In genomic region chr19:56254751-56255150, GRCm38 (mm10) we compare ENCODE assay signal across 9 mouse cellular contexts. TPM values are rescaled to one million over a fixed set of nuclear protein-coding genes. Genes with fewer than 3 reads are reported as not detected.
DNase-seq lines count a peak whose midpoint lies in the region; ATAC-seq lines count a peak whose summit lies in the region.
"Had no signal": no experiment of that assay in that cellular context is flagged by ENCODE, and none has a peak within 500 bp of the region (broad histone marks: within the 10 kb centered on the region; RNA-seq: fewer than 3 reads in every experiment).

No protein-coding gene starts in this region.

- no peak overlapping the region for H3K9ac ChIP-seq in hindbrain, embryonic 12.5 days
- no peak overlapping the region for H3K9ac ChIP-seq in lung, embryonic 15.5 days
- no peak overlapping the region for H3K9ac ChIP-seq in hindbrain, embryonic 16.5 days (ENCODE audit: low read depth, low read length)

- H3K4me1 ChIP-seq in hindbrain, embryonic 10.5 days (replicated peaks), result peaks cover 7% of the 10 kb centered on the region
- H3K4me1 ChIP-seq in hindbrain, embryonic 12.5 days, result peaks cover 4% of the 10 kb centered on the region; the same call in 1 of the 2 replicates
- H3K4me1 ChIP-seq in lung, embryonic 15.5 days, result peaks cover 6% of the 10 kb centered on the region; the same call in 1 of the 2 replicates
- no peaks in the 10 kb centered on the region for H3K4me1 ChIP-seq in hindbrain, embryonic 16.5 days (ENCODE audit: control insufficient read depth, insufficient read depth, low read depth, low read length)

- intact Hi-C loops in left cerebral cortex, postnatal 25 days (cut with DNase I), result loop anchor here (2.0 to 5.0 kb wide), 3 partner anchors 122 to 918 kb away; no protein-coding TSS in a partner anchor

- H3K36me3 ChIP-seq in hindbrain, embryonic 10.5 days, result no peaks in the 10 kb centered on the region
- H3K36me3 ChIP-seq in hindbrain, embryonic 12.5 days, result no peaks in the 10 kb centered on the region
- H3K36me3 ChIP-seq in lung, embryonic 15.5 days, result no peaks in the 10 kb centered on the region
- H3K36me3 ChIP-seq in hindbrain, embryonic 16.5 days (ENCODE audit: control insufficient read depth, insufficient read depth, low read length), result no peaks in the 10 kb centered on the region

- DNase-seq in hindbrain, embryonic 10.5 days (ENCODE audit: low spot score), result peak; percentile 55
- peak; percentile 16 for DNase-seq in A20 (ENCODE audit: low read depth, low spot score)
- peak; percentile 64 for DNase-seq in R1 (ENCODE audit: low read depth, low spot score)
- DNase-seq in thymus, postnatal 4 days, result peak; percentile 59
- no peak for DNase-seq in left cerebral cortex, postnatal 25 days (ENCODE audit: low spot score in 2 of 2)

- H3K4me3 ChIP-seq in hindbrain, embryonic 10.5 days, result no peak overlapping the region
- no peak overlapping the region for H3K4me3 ChIP-seq in hindbrain, embryonic 12.5 days
- no peak overlapping the region for H3K4me3 ChIP-seq in lung, embryonic 15.5 days
- no peak overlapping the region for H3K4me3 ChIP-seq in hindbrain, embryonic 16.5 days (ENCODE audit: low read length)

- H3K9me3 ChIP-seq in hindbrain, embryonic 10.5 days, result no peaks in the 10 kb centered on the region
- no peaks in the 10 kb centered on the region for H3K9me3 ChIP-seq in hindbrain, embryonic 12.5 days (replicated peaks)
- no peaks in the 10 kb centered on the region for H3K9me3 ChIP-seq in lung, embryonic 15.5 days
- no peaks in the 10 kb centered on the region for H3K9me3 ChIP-seq in hindbrain, embryonic 16.5 days (ENCODE audit: control insufficient read depth, low read length)

- no peak overlapping the region for H3K27ac ChIP-seq in hindbrain, embryonic 10.5 days
- no peak overlapping the region for H3K27ac ChIP-seq in hindbrain, embryonic 12.5 days
- no peak overlapping the region for H3K27ac ChIP-seq in lung, embryonic 15.5 days
- H3K27ac ChIP-seq in hindbrain, embryonic 16.5 days (ENCODE audit: low read depth, low read length), result no peak overlapping the region

- no peak for ATAC-seq in hindbrain, embryonic 12.5 days (ENCODE audit: low FRiP score)
- ATAC-seq in lung, embryonic 15.5 days (ENCODE audit: borderline replicate concordance, extremely low read depth, low FRiP score, low TSS enrichment), result peak; percentile 28; the same call in 1 of the 2 replicates
- ATAC-seq in hindbrain, embryonic 16.5 days, result no peak

- H3K27me3 ChIP-seq in hindbrain, embryonic 10.5 days (ENCODE audit: insufficient read depth, poor library complexity, severe bottlenecking), result peaks cover 17% of the 10 kb centered on the region
- peaks cover 6% of the 10 kb centered on the region for H3K27me3 ChIP-seq in hindbrain, embryonic 12.5 days
- no peaks in the 10 kb centered on the region for H3K27me3 ChIP-seq in lung, embryonic 15.5 days
- H3K27me3 ChIP-seq in hindbrain, embryonic 16.5 days (replicated peaks; ENCODE audit: control insufficient read depth, insufficient read depth, low read length), result peaks cover 5% of the 10 kb centered on the region

- no peak overlapping the region for H3K4me2 ChIP-seq in hindbrain, embryonic 12.5 days (replicated peaks)
- H3K4me2 ChIP-seq in lung, embryonic 15.5 days, result no peak overlapping the region
- no peak overlapping the region for H3K4me2 ChIP-seq in hindbrain, embryonic 16.5 days (ENCODE audit: low read length)

- 43% methylated on average over 7 of the region's 7 CpGs for WGBS in hindbrain, embryonic 10.5 days
- WGBS in hindbrain, embryonic 12.5 days, result 50% methylated on average over 7 of the region's 7 CpGs
- WGBS in lung, embryonic 15.5 days, result 45% methylated on average over 7 of the region's 7 CpGs
- WGBS in hindbrain, embryonic 16.5 days, result 47% methylated on average over 7 of the region's 7 CpGs

RNA-seq across cellular contexts. Expression of gene Habp2, which starts 32.2 kb away (rescaled TPM):
- 0.09 TPM in 1 of 2 replicates, not detected in the other for polyA plus RNA-seq in hindbrain, embryonic 10.5 days (2016; fragmentation: Nextera tagmentation; extraction: Ambion mirVana)
- polyA plus RNA-seq in hindbrain, embryonic 12.5 days (2016; fragmentation: Nextera tagmentation; extraction: Ambion mirVana), result 0.08 TPM in 1 of 2 replicates, not detected in the other
- 3.6 and 3.8 TPM in 2 replicates for polyA plus RNA-seq in lung, embryonic 15.5 days (2015; fragmentation: Nextera tagmentation; extraction: Ambion mirVana)
- total RNA-seq in left cerebral cortex, postnatal 25 days (2021), result not detected
- polyA plus RNA-seq in hindbrain, embryonic 16.5 days (2015; fragmentation: Nextera tagmentation; extraction: Ambion mirVana), result 0.07 TPM in 1 of 2 replicates, not detected in the other
- total RNA-seq: heart, postnatal 10 days had no signal

Comparison
In these comparisons a context has a peak if more than half of its experiments do, and no peak if none do; other contexts are left out.
1. DNase-seq: peak in hindbrain, embryonic 10.5 days (single experiment), A20 (single experiment), R1 (single experiment) and thymus, postnatal 4 days (single experiment); none in left cerebral cortex, postnatal 25 days (0 of 2).